Mouse (Mus musculus) lung, postnatal 0 days (tissue): Measurements from ENCODE around the gene Ube2q1.

Source experiments
- CTCF ChIP-seq: IDR thresholded peaks from 2 replicates; pipeline ENCODE4 v1.5.1; 2016; ENCODE audit warnings: antibody characterized with exemption, mild to moderate bottlenecking
- EP300 ChIP-seq: IDR thresholded peaks from 2 replicates; pipeline ENCODE4 v1.6.1; 2016; ENCODE audit warnings: antibody characterized with exemption, mild to moderate bottlenecking, control low read depth

GRCm38 (mm10) chr3:89796358-89796757, 22.9 kb downstream of the Ube2q1 start:
- TF ChIP-seq EP300 (no peak), CTCF (no peak)
